Mouse (Mus musculus): ENCODE results near the gene Gm4871.

The Gm4871 gene

DNA sequence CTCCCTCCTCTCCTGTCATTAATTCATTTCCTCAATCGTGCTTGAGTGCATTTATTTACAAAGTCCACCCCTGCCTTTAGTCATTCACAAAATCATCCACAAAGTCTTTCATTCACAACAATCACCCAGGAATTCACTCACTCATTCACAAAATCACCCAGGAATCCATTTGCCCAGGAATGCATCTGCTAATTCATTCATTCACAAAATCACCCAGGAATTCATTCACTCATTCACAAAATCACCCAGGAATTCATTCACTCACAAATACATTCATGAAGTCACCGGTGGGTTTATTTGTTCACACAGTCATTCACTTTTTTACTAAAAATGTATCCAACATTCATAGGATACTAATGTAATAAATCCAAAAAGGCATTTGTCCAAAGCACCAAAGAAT is 42.5 kb downstream of the Gm4871 start:
- no peak for DNase-seq

DNA sequence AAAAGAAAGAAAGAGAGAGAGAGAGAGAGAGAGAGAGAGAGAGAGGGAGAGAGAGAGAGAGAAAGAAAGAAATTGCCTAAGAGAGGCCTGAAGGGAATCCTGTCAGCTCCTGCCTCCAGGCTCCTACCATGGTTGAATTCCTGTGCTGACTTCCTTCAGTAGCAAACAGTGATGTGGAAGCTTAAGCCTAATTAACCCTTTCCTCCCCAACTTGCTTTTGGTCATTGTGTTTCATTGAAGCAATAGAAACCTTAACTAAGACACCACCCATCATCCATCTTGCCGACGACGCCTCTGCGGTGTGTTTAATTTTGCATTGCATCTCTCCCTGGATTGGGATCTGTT is 43.5 kb downstream of the Gm4871 start:
- no peak for DNase-seq

DNA sequence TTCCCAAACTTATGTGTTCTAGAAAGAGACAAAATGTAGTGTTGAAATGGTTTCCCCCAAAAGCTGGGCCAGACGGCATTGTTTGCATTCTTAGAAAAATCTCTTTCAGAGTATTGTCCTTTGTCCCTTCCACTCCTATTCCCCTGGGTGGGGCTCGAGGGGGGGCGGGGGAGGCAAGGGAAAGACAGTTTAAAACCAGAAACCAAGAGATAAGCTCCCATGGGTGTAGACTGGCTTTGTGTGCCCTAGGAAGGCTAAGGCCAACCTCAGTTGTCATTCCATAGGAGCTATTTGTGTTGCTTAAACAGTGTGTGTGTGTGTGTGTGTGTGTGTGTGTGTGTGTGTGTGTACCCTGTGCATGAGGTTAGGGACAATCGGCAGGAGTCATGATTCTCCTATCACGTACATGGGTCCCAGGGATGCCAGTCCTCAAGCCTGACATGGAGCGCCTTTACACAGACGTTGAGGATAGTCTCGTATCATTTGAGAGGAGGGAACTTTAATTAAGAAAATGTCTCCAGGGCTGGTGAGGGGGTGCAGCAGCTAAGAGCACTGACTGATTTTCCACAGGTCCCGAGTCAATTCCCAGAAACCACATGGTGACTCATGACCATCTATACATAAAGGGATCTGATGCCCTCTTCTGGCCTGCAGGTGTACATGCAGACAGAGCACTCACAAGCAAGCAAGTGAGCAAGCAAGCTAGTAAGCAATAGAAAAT is 44.1 kb downstream of the Gm4871 start:
- peak; percentile 26 for DNase-seq

DNA sequence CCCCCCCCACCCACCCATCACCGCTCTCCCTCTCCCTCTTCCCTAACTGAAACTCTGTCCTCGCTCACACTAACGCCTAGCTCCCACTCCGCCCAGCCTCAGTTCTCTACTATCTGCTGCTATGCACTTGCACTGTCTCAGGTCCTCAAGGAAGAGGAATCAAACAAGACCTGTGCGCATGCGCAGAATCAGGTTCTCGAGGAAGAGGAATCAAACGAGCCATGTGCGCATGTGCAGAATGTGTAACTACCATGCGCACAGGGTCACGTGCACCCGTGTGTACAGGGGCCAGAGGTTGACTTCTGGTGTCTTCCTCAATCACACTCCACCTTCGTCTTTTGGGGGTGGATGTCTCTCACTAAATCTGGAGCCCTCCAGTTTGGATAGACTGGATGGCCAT is 45.0 kb downstream of the Gm4871 start:
- no peak for DNase-seq

DNA sequence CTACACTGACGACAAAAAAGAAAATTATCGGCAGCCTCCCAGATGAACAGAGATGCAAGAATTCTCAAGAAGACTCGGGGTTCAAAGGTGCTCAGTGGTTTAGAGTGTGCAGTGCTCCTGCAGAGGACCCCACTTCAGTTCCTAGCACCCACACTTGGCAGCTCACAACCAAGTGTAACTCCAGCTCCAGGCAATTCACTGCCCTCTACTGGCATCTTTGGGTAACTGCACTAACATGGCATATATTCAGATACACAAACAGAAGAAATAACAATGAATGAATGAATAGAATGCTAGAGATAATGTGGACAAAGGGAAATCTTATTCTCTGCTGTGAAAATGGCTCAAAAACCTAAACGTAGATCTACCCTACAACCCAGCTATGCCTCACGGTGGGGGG is 47.7 kb downstream of the Gm4871 start:
- DNase-seq = no peak

DNA sequence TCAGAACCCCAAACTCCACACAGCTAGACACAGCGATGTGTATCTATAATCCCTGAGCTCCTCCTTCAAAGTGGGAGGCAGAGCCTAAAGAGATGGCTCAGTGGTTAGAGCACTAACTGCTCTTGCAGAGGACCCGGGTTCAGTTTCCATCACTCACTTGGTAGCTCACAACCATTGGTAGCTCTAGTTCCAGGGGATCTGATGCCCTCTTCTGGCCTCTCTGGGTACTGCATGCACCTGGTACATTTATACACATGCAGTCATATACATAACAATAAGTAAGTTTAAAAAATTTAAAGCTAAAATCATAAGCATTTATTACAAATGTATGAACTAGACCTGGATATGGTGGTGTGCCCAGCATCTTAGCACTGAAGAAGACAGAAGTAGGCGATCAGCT is 49.3 kb downstream of the Gm4871 start:
- DNase-seq = no peak

All from cerebellum, adult 11 months (tissue).